Mouse (Mus musculus): ENCODE results near the gene 4921539E11Rik. TPM values are rescaled to one million over a fixed set of nuclear protein-coding genes. Genes with fewer than 3 reads are reported as not detected.

The 4921539E11Rik gene
- total and polyA plus RNA-seq, 2 experiments from 2014 or later = not detected

DNA sequence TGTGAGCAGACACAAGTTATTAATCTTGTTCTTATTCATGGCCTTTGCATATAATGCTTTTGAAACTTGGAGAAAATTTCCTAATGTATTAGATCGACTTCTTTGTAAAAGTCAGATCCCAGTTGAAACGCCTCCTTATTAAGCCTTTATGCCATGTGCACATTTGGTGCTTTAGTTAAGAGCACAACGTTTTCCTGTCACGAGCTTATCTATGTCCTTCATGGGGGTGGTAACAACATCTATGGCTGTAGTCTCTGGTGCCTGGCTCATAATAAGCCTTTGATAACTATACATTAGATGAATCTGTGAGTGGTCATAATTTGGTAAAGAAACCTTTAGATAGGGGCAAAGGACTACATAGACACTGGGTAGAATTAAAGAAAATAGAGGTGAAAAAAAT lies 36.8 kb downstream of the 4921539E11Rik start:
- TF ChIP-seq CTCF (IDR thresholded peaks at IDR 0.05) = no peak
- H3K9ac ChIP-seq (replicated peaks; ENCODE audit: low read length, poor library complexity, severe bottlenecking) = no peak overlapping the region
- H3K27ac ChIP-seq (ENCODE audit: low read depth, low read length) = no peak overlapping the region
- 83% methylated on average over 4 of the region's 4 CpGs for WGBS
- no peak for ATAC-seq (ENCODE audit: low FRiP score)
- H3K9me3 ChIP-seq (ENCODE audit: low read length) = no peaks in the 10 kb centered on the region
- H3K36me3 ChIP-seq (ENCODE audit: insufficient read depth, low read length) = no peaks in the 10 kb centered on the region
- no peaks in the 10 kb centered on the region for H3K4me1 ChIP-seq (ENCODE audit: insufficient read depth, low read length)
- DNase-seq (ENCODE audit: low spot score) = no peak
- no peak overlapping the region for H3K4me2 ChIP-seq (ENCODE audit: low read depth, low read length, poor library complexity, severe bottlenecking)
- H3K4me3 ChIP-seq (ENCODE audit: low read depth, low read length) = no peak overlapping the region
- H3K27me3 ChIP-seq (ENCODE audit: insufficient read depth, low read length) = no peaks in the 10 kb centered on the region

DNA sequence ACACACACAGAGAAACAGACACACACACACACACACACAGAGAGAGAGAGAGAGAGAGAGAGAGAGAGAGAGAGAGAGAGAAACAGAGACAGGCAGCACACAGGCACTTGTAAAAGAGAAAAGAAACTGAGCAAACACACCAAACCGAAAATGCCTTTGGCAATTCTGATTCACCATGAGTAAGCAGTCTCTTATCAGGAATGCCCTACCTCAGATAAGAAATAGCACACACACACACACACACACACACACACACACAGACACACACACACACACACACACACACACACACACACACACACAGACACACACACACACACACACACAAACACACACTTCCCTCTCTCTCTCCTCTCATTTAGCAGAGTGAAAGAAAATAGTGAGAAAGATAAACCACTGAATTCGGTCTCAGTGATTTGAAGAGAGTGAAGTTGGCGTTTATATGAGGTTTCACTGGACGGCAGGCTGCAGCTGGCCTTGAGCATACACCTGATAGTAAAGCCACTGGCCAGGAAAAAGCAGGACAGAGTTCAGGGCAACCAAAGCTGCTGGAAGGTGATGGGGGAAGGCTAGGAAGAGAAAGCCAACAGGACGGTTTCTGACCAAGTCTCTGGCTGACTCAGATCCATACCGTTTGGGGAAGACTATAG lies 41.1 kb downstream of the 4921539E11Rik start:
- DNase-seq (ENCODE audit: low spot score) (no peak), ATAC-seq (ENCODE audit: low FRiP score) (no peak)
- Histone ChIP-seq H3K4me1 (ENCODE audit: insufficient read depth, low read length) (no peaks in the 10 kb centered on the region), H3K4me3 (ENCODE audit: low read depth, low read length) (no peak overlapping the region), H3K36me3 (ENCODE audit: insufficient read depth, low read length) (no peaks in the 10 kb centered on the region), H3K27ac (ENCODE audit: low read depth, low read length) (no peak overlapping the region), H3K27me3 (ENCODE audit: insufficient read depth, low read length) (no peaks in the 10 kb centered on the region), H3K4me2 (ENCODE audit: low read depth, low read length, poor library complexity, severe bottlenecking) (no peak overlapping the region), H3K9ac (replicated peaks; ENCODE audit: low read length, poor library complexity, severe bottlenecking) (no peak overlapping the region), H3K9me3 (ENCODE audit: low read length) (no peaks in the 10 kb centered on the region)
- TF ChIP-seq CTCF (IDR thresholded peaks at IDR 0.05) = no peak
- WGBS = 74% methylated on average over 6 of the region's 6 CpGs

DNA sequence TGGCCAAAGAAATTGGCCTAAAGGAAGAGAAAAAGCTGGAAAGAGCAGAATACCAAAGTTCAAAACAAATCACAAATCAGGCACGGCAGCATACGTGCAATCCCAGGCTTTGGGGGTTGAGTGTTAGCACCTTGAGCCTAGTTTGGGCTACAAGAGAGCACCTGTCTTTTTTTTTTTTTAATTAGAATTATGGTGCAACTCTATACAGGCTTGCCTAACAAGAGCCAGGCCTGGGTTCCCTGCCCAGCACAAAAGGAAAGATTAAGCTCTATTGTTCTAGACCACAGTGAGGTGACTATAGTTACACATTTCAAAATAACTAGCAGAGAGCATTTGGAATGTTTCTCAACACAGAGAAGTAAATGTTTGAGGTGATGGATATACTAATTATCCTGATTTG lies 42.9 kb downstream of the 4921539E11Rik start:
- ATAC-seq (ENCODE audit: low FRiP score) = no peak
- H3K9me3 ChIP-seq (ENCODE audit: low read length) = no peaks in the 10 kb centered on the region
- WGBS = 93% methylated on average over 2 of the region's 2 CpGs

DNA sequence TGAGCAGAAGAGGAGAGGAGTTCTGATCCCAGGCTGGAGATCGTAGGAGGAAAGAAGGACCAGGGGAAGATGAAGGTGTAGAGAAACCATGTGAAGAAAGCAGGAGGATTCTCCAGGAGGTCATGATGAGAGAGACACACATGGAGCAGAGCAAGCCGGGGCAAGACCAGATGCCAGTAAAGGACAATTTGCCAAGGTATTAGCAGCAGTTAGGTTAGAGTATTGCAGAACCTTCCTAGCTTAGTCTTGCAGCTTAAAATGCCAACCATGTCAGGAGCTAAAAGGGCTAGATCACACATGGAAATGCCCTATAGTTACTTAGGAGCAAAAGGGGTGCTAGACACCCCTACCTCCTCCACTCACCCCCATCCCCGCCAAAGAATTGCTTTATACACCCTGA lies 43.4 kb downstream of the 4921539E11Rik start:
- H3K4me2 ChIP-seq (ENCODE audit: low read depth, low read length, poor library complexity, severe bottlenecking) = no peak overlapping the region
- no peak for ATAC-seq (ENCODE audit: low FRiP score)

More for the DNA sequence above, 42.9 kb downstream of the 4921539E11Rik start:
- no peak for DNase-seq (ENCODE audit: low spot score)
- Histone ChIP-seq H3K27ac (ENCODE audit: low read depth, low read length) (no peak overlapping the region), H3K4me2 (ENCODE audit: low read depth, low read length, poor library complexity, severe bottlenecking) (no peak overlapping the region), H3K36me3 (ENCODE audit: insufficient read depth, low read length) (no peaks in the 10 kb centered on the region), H3K4me3 (ENCODE audit: low read depth, low read length) (no peak overlapping the region), H3K9ac (replicated peaks; ENCODE audit: low read length, poor library complexity, severe bottlenecking) (no peak overlapping the region), H3K4me1 (ENCODE audit: insufficient read depth, low read length) (no peaks in the 10 kb centered on the region), H3K27me3 (ENCODE audit: insufficient read depth, low read length) (no peaks in the 10 kb centered on the region)
- TF ChIP-seq CTCF (IDR thresholded peaks at IDR 0.05) = no peak

DNA sequence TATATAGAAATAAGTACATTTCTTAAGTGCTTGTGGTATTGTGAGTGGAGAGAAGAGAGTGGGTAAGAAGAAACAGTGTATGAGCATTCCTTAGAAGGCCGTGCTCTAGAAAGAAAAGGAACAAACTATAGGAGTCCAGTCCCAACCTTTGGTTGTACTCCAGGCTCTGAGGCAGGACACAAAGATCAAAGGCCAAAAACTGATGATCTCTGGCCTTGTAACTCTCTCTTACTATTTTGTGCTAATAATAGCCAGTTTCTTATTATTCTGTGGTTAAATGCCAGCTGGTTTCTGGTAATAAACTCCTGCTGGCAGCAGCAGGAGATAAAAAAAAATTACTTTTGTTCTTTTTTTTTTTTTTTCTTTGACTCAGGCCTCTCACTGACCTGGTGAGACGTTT lies 58.5 kb downstream of the 4921539E11Rik start:
- H3K36me3 ChIP-seq (ENCODE audit: insufficient read depth, low read length) = no peaks in the 10 kb centered on the region
- ATAC-seq (ENCODE audit: low FRiP score) = no peak
- 31% methylated on average over 2 of the region's 2 CpGs for WGBS

More for the DNA sequence above, 43.4 kb downstream of the 4921539E11Rik start:
- no peaks in the 10 kb centered on the region for H3K9me3 ChIP-seq (ENCODE audit: low read length)
- H3K9ac ChIP-seq (replicated peaks; ENCODE audit: low read length, poor library complexity, severe bottlenecking) = no peak overlapping the region
- no peak overlapping the region for H3K4me3 ChIP-seq (ENCODE audit: low read depth, low read length)
- H3K27me3 ChIP-seq (ENCODE audit: insufficient read depth, low read length) = no peaks in the 10 kb centered on the region
- H3K36me3 ChIP-seq (ENCODE audit: insufficient read depth, low read length) = no peaks in the 10 kb centered on the region
- no peak for DNase-seq (ENCODE audit: low spot score)
- no peaks in the 10 kb centered on the region for H3K4me1 ChIP-seq (ENCODE audit: insufficient read depth, low read length)
- 89% methylated on average over 3 of the region's 3 CpGs for WGBS
- no peak overlapping the region for H3K27ac ChIP-seq (ENCODE audit: low read depth, low read length)
- no peak for TF ChIP-seq CTCF (IDR thresholded peaks at IDR 0.05)

DNA sequence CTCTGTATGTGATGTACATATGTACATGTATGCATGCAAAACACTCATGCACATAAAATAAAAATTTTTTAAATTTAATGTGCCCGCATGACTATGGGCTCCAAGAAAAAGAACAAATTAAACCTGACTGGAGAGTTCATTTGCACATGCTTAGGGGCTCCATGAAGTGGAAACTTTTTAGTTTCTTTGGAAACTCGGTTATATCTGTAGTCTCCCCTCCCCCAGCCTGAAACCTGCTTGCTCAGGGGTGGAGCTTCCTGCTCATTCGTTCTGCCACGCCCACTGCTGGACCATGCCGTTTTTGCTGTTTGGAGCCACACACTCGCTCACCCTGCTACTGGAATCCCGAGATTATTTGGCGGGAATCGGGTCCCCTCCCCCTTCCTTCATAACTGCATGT lies 67.8 kb downstream of the 4921539E11Rik start:
- no peaks in the 10 kb centered on the region for H3K27me3 ChIP-seq (ENCODE audit: insufficient read depth, low read length)

More for the DNA sequence above, 58.5 kb downstream of the 4921539E11Rik start:
- DNase-seq (ENCODE audit: low spot score) = no peak
- Histone ChIP-seq H3K27ac (ENCODE audit: low read depth, low read length) (no peak overlapping the region), H3K9ac (replicated peaks; ENCODE audit: low read length, poor library complexity, severe bottlenecking) (no peak overlapping the region), H3K9me3 (ENCODE audit: low read length) (peaks cover 4% of the 10 kb centered on the region; the same call in 1 of the 2 replicates), H3K4me2 (ENCODE audit: low read depth, low read length, poor library complexity, severe bottlenecking) (no peak overlapping the region), H3K4me3 (ENCODE audit: low read depth, low read length) (no peak overlapping the region), H3K27me3 (ENCODE audit: insufficient read depth, low read length) (no peaks in the 10 kb centered on the region), H3K4me1 (ENCODE audit: insufficient read depth, low read length) (no peaks in the 10 kb centered on the region)
- TF ChIP-seq CTCF (IDR thresholded peaks at IDR 0.05) = no peak

More for the DNA sequence above, 67.8 kb downstream of the 4921539E11Rik start:
- Histone ChIP-seq H3K9me3 (ENCODE audit: low read length) (no peaks in the 10 kb centered on the region), H3K4me1 (ENCODE audit: insufficient read depth, low read length) (no peaks in the 10 kb centered on the region), H3K4me2 (ENCODE audit: low read depth, low read length, poor library complexity, severe bottlenecking) (no peak overlapping the region), H3K9ac (replicated peaks; ENCODE audit: low read length, poor library complexity, severe bottlenecking) (no peak overlapping the region), H3K27ac (ENCODE audit: low read depth, low read length) (no peak overlapping the region), H3K4me3 (ENCODE audit: low read depth, low read length) (no peak overlapping the region), H3K36me3 (ENCODE audit: insufficient read depth, low read length) (no peaks in the 10 kb centered on the region)
- WGBS = 40% methylated on average over 9 of the region's 9 CpGs
- DNase-seq (ENCODE audit: low spot score) (no peak), ATAC-seq (ENCODE audit: low FRiP score) (no peak)
- no peak for TF ChIP-seq CTCF (IDR thresholded peaks at IDR 0.05)
